Mouse (Mus musculus): ENCODE measurements around the gene Slc6a12. TPM values are rescaled to one million over a fixed set of nuclear protein-coding genes. Genes with fewer than 3 reads are reported as not detected.

The Slc6a12 gene
- polyA plus RNA-seq, 1 experiment from 2014 or later, result 0.08 TPM

- Histone ChIP-seq H3K9me3 (peaks cover 9% of the 10 kb centered on the region; the same call in 1 of the 2 replicates), H3K4me2 (no peak overlapping the region), H3K27me3 (no peaks in the 10 kb centered on the region), H3K9ac (no peak overlapping the region), H3K27ac (no peak overlapping the region), H3K4me3 (replicated peaks) (no peak overlapping the region), H3K4me1 (no peaks in the 10 kb centered on the region), H3K36me3 (replicated peaks) (no peaks in the 10 kb centered on the region)
- 89% methylated on average over 4 of the region's 4 CpGs for WGBS
- no peak for ATAC-seq (ENCODE audit: low FRiP score)
These were observed 49.9 kb downstream of the Slc6a12 start for GRCm38 (mm10) chr6:121392610-121393252.

- H3K27me3 ChIP-seq, result no peaks in the 10 kb centered on the region
- H3K4me2 ChIP-seq, result no peak overlapping the region
- no peak overlapping the region for H3K4me3 ChIP-seq (replicated peaks)
- peaks cover 10% of the 10 kb centered on the region; the same call in 1 of the 2 replicates for H3K4me1 ChIP-seq
- no peaks in the 10 kb centered on the region for H3K36me3 ChIP-seq (replicated peaks)
- H3K9ac ChIP-seq, result no peak overlapping the region
- ATAC-seq (ENCODE audit: low FRiP score), result no peak
- no peaks in the 10 kb centered on the region for H3K9me3 ChIP-seq
- H3K27ac ChIP-seq, result no peak overlapping the region
- 92% methylated on average over 6 of the region's 6 CpGs for WGBS
These were observed 58.3 kb downstream of the Slc6a12 start for GRCm38 (mm10) chr6:121401140-121401539.

GRCm38 (mm10) chr6:121401826-121402660 is 59.2 kb downstream of the Slc6a12 start:
- no peak overlapping the region for H3K27ac ChIP-seq

GRCm38 (mm10) chr6:121402661-121403244 is 59.9 kb downstream of the Slc6a12 start:
- peak; percentile 23; the same call in 1 of the 2 replicates for ATAC-seq (ENCODE audit: low FRiP score)
- no peaks in the 10 kb centered on the region for H3K27me3 ChIP-seq
- no peak overlapping the region for H3K4me3 ChIP-seq (replicated peaks)
- H3K9ac ChIP-seq, result no peak overlapping the region
- no peaks in the 10 kb centered on the region for H3K9me3 ChIP-seq
- no peak overlapping the region for H3K4me2 ChIP-seq
- peaks cover 14% of the 10 kb centered on the region for H3K4me1 ChIP-seq
- H3K36me3 ChIP-seq (replicated peaks), result no peaks in the 10 kb centered on the region
- peak overlapping the region; percentile 36; the same call in 1 of the 2 replicates for H3K27ac ChIP-seq
- 66% methylated on average over 8 of the region's 8 CpGs for WGBS

More at GRCm38 (mm10) chr6:121401826-121402660, 59.2 kb downstream of the Slc6a12 start:
- Histone ChIP-seq H3K4me3 (replicated peaks) (no peak overlapping the region), H3K27me3 (no peaks in the 10 kb centered on the region), H3K4me2 (no peak overlapping the region), H3K9me3 (no peaks in the 10 kb centered on the region), H3K4me1 (peaks cover 10% of the 10 kb centered on the region; the same call in 1 of the 2 replicates), H3K9ac (no peak overlapping the region), H3K36me3 (replicated peaks) (no peaks in the 10 kb centered on the region)
- 79% methylated on average over 14 of the region's 14 CpGs for WGBS
- ATAC-seq (ENCODE audit: low FRiP score), result peak; percentile 61; the same call in 1 of the 2 replicates

GRCm38 (mm10) chr6:121405311-121405710 is 62.4 kb downstream of the Slc6a12 start:
- no peak for ATAC-seq (ENCODE audit: low FRiP score)
- H3K27me3 ChIP-seq, result peaks cover 6% of the 10 kb centered on the region
- H3K9ac ChIP-seq, result no peak overlapping the region
- H3K9me3 ChIP-seq, result no peaks in the 10 kb centered on the region
- 91% methylated on average over 8 of the region's 8 CpGs for WGBS
- H3K4me1 ChIP-seq, result peaks cover 16% of the 10 kb centered on the region
- H3K4me2 ChIP-seq, result no peak overlapping the region
- no peak overlapping the region for H3K4me3 ChIP-seq (replicated peaks)
- no peak overlapping the region for H3K27ac ChIP-seq
- no peaks in the 10 kb centered on the region for H3K36me3 ChIP-seq (replicated peaks)

GRCm38 (mm10) chr6:121407571-121408011 is 64.7 kb downstream of the Slc6a12 start:
- Histone ChIP-seq H3K9me3 (no peaks in the 10 kb centered on the region), H3K36me3 (replicated peaks) (no peaks in the 10 kb centered on the region), H3K9ac (no peak overlapping the region), H3K27ac (no peak overlapping the region), H3K4me1 (peaks cover 14% of the 10 kb centered on the region), H3K27me3 (peaks cover 28% of the 10 kb centered on the region), H3K4me2 (no peak overlapping the region), H3K4me3 (replicated peaks) (no peak overlapping the region)
- 30% methylated on average over 5 of the region's 5 CpGs for WGBS
- ATAC-seq (ENCODE audit: low FRiP score), result no peak

GRCm38 (mm10) chr6:121412558-121413297 is 69.9 kb downstream of the Slc6a12 start:
- peak overlapping the region; percentile 27 for H3K4me3 ChIP-seq (replicated peaks)
- peak overlapping the region; percentile 51 for H3K4me2 ChIP-seq
- WGBS, result 1% methylated on average over 45 of the region's 46 CpGs
- no peak overlapping the region for H3K27ac ChIP-seq
- no peaks in the 10 kb centered on the region for H3K36me3 ChIP-seq (replicated peaks)
- H3K9me3 ChIP-seq, result no peaks in the 10 kb centered on the region
- H3K9ac ChIP-seq, result peak overlapping the region; percentile 38; the same call in 1 of the 2 replicates
- H3K4me1 ChIP-seq, result peaks cover 14% of the 10 kb centered on the region
- H3K27me3 ChIP-seq, result peaks cover 55% of the 10 kb centered on the region
- ATAC-seq (ENCODE audit: low FRiP score), result no peak

Small RNAs within 50 kb of the gene (microRNA-seq; reads per million reads assigned to microRNA genes)
- gene Gm24855, result not detected

Other genes starting within 250 kb of the Slc6a12 start
- 17.6 and 18.8 TPM in 2 replicates for gene Mical3, start 212.1 kb upstream of the Slc6a12 start, polyA plus RNA-seq (2016; fragmentation: Nextera tagmentation; extraction: Ambion mirVana)
- 10.9 and 12.0 TPM in 2 replicates for gene Pex26, start 159.4 kb upstream of the Slc6a12 start, polyA plus RNA-seq (2016; fragmentation: Nextera tagmentation; extraction: Ambion mirVana)
- 0.36 and 0.40 TPM in 2 replicates for gene Tuba8, start 132.4 kb upstream of the Slc6a12 start, polyA plus RNA-seq (2016; fragmentation: Nextera tagmentation; extraction: Ambion mirVana)
- 1.2 and 1.3 TPM in 2 replicates for gene Usp18, start 97.2 kb upstream of the Slc6a12 start, polyA plus RNA-seq (2016; fragmentation: Nextera tagmentation; extraction: Ambion mirVana)
- gene Slc6a13, start 42.8 kb upstream of the Slc6a12 start, polyA plus RNA-seq (2016; fragmentation: Nextera tagmentation; extraction: Ambion mirVana), result 1.6 and 2.1 TPM in 2 replicates
- gene Iqsec3, start 130.6 kb downstream of the Slc6a12 start, polyA plus RNA-seq (2016; fragmentation: Nextera tagmentation; extraction: Ambion mirVana), result 2.4 TPM in 2 replicates

Measured in forebrain, embryonic 12.5 days (tissue).